Mouse (Mus musculus) embryonic facial prominence, embryonic 11.5 days (tissue): ENCODE measurements around the gene Akr1b8. TPM values are rescaled to one million over a fixed set of nuclear protein-coding genes. Genes with fewer than 3 reads are reported as not detected.
A peak's percentile ranks its signal among the peaks of the same experiment; 100 is the strongest.

Experiments used
- ATAC-seq: fragments of 200-750 bp; cut with Nextera tagmentation; replicated peaks from 2 replicates; pipeline ENCODE4 v1.8.0; 2017; ENCODE audit warnings: low read depth; ENCODE audit not compliant: insufficient number of reproducible peaks, low FRiP score, low TSS enrichment
- DNase-seq: peaks from one replicate; pipeline ENCODE4 v3.0.0-alpha.2; 2015; ENCODE audit warnings: low spot score
- H3K27ac ChIP-seq: fragments of 300-500 bp; sonication (generic); replicated peaks from 2 replicates; pipeline ENCODE4 v1.5.1; 2014; ENCODE audit warnings: mild to moderate bottlenecking, low read depth, low read length, control low read depth
- H3K27me3 ChIP-seq: fragments of 300-500 bp; sonication (generic); 2 replicates; pipeline ENCODE4 v1.6.1; 2014; ENCODE audit warnings: mild to moderate bottlenecking, low read length, moderate library complexity, mixed read lengths; ENCODE audit not compliant: control insufficient read depth, insufficient read depth
- H3K36me3 ChIP-seq: fragments of 300-500 bp; sonication (generic); replicated peaks from 2 replicates; pipeline ENCODE4 v1.6.1; 2014; ENCODE audit warnings: low read depth, mild to moderate bottlenecking, low read length, moderate library complexity, mixed read lengths; ENCODE audit not compliant: control insufficient read depth, insufficient read depth
- H3K4me1 ChIP-seq: fragments of 300-500 bp; sonication (generic); 2 replicates; pipeline ENCODE4 v1.6.1; 2014; ENCODE audit warnings: low read length, mixed read lengths; ENCODE audit not compliant: control insufficient read depth, insufficient read depth
- H3K4me2 ChIP-seq: fragments of 300-500 bp; sonication (generic); 2 replicates; pipeline ENCODE4 v1.6.1; 2014; ENCODE audit warnings: low read depth, mild to moderate bottlenecking, control low read depth, low read length, moderate library complexity
- H3K4me3 ChIP-seq: fragments of 300-500 bp; sonication (generic); 2 replicates; pipeline ENCODE4 v1.5.1; 2014; ENCODE audit warnings: low read depth, low read length, control low read depth
- H3K9ac ChIP-seq: fragments of 300-500 bp; sonication (generic); replicated peaks from 2 replicates; pipeline ENCODE4 v1.6.1; 2014; ENCODE audit warnings: mild to moderate bottlenecking, control low read depth, low read length
- H3K9me3 ChIP-seq: fragments of 300-500 bp; sonication (generic); replicated peaks from 2 replicates; pipeline ENCODE4 v1.6.1; 2016; ENCODE audit warnings: mild to moderate bottlenecking, low read length, inconsistent platforms, mixed read lengths; ENCODE audit not compliant: control insufficient read depth
- WGBS: fragments of 180-500 bp; shearing (Covaris S2); extraction: QIAGEN DNeasy Blood & Tissue Kit; methylation state at CpG from one replicate; pipeline ENCODE4 v1.1.7; 2014; 5-methylcytosine and 5-hydroxymethylcytosine counted together
- polyA plus RNA-seq: library from polyadenylated mRNA; unstranded; fragments of >200 nt; fragmentation: Nextera tagmentation; extraction: Ambion mirVana; gene quantifications from 2 replicates; pipeline ENCODE4 v1.2.1, GENCODE M21; 2014

Akr1b8 gene
- polyA plus RNA-seq, 1 experiment from 2014 or later: 20.5 TPM

- Histone ChIP-seq H3K4me1 (no peaks in the 10 kb centered on the region), H3K4me2 (no peak overlapping the region), H3K4me3 (no peak overlapping the region), H3K9me3 (no peaks in the 10 kb centered on the region), H3K27ac (no peak overlapping the region), H3K27me3 (no peaks in the 10 kb centered on the region), H3K9ac (no peak overlapping the region), H3K36me3 (no peaks in the 10 kb centered on the region)
- 94% methylated on average over 3 of the region's 3 CpGs for WGBS
- DNase-seq: no peak
- ATAC-seq: no peak
These were observed 1.5 kb upstream of the Akr1b8 start for GRCm38 (mm10) chr6:34352401-34352800.

GRCm38 (mm10) chr6:34354354-34355348, 732 bp downstream of the Akr1b8 start:
- H3K27me3 ChIP-seq: no peaks in the 10 kb centered on the region
- H3K4me1 ChIP-seq: no peaks in the 10 kb centered on the region
- ATAC-seq (no peak), DNase-seq (peak; percentile 29)
- H3K9ac ChIP-seq: no peak overlapping the region
- WGBS: 70% methylated on average over 8 of the region's 8 CpGs
- H3K27ac ChIP-seq: no peak overlapping the region
- no peaks in the 10 kb centered on the region for H3K36me3 ChIP-seq
- H3K9me3 ChIP-seq: no peaks in the 10 kb centered on the region
- H3K4me3 ChIP-seq: peak overlapping the region; percentile 18; the same call in 1 of the 2 replicates
- peak overlapping the region; percentile 37 for H3K4me2 ChIP-seq

GRCm38 (mm10) chr6:34355349-34355747, 1.4 kb downstream of the Akr1b8 start:
- DNase-seq (no peak), ATAC-seq (no peak)
- no peak overlapping the region for H3K9ac ChIP-seq
- H3K9me3 ChIP-seq: no peaks in the 10 kb centered on the region
- H3K27ac ChIP-seq: no peak overlapping the region
- no peak overlapping the region for H3K4me2 ChIP-seq
- no peaks in the 10 kb centered on the region for H3K36me3 ChIP-seq
- 68% methylated on average over 6 of the region's 6 CpGs for WGBS
- no peaks in the 10 kb centered on the region for H3K4me1 ChIP-seq
- H3K4me3 ChIP-seq: no peak overlapping the region
- H3K27me3 ChIP-seq: no peaks in the 10 kb centered on the region

DNA sequence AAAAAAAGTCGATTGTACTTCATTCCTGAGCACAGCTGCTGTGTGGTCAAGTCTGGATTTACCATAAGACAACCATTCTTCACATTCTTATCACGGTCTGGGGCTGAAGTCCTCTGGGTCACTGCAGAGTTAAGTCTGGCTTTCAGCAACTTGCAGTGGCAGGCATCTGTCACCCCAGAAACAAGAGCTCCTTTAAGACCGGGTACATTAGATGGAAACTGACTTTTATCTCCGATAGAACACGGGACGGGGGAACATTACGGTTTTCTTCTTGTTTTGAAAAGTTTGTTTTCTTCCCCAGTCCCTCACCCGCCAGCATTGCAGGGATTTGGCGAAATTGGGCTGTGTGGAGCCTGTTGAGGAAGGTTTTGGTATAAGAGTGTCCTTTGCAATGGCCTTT, 1.9 kb downstream of the Akr1b8 start:
- WGBS: 83% methylated on average over 9 of the region's 9 CpGs
- no peak overlapping the region for H3K4me3 ChIP-seq
- DNase-seq (no peak), ATAC-seq (no peak)
- H3K4me2 ChIP-seq: no peak overlapping the region
- no peak overlapping the region for H3K27ac ChIP-seq
- no peaks in the 10 kb centered on the region for H3K36me3 ChIP-seq
- H3K4me1 ChIP-seq: no peaks in the 10 kb centered on the region
- H3K27me3 ChIP-seq: no peaks in the 10 kb centered on the region
- no peaks in the 10 kb centered on the region for H3K9me3 ChIP-seq
- no peak overlapping the region for H3K9ac ChIP-seq

- Histone ChIP-seq H3K4me3 (no peak overlapping the region), H3K9me3 (no peaks in the 10 kb centered on the region), H3K9ac (no peak overlapping the region), H3K4me2 (no peak overlapping the region), H3K4me1 (no peaks in the 10 kb centered on the region), H3K36me3 (no peaks in the 10 kb centered on the region), H3K27me3 (no peaks in the 10 kb centered on the region), H3K27ac (no peak overlapping the region)
- 75% methylated on average over 12 of the region's 12 CpGs for WGBS
- DNase-seq (no peak), ATAC-seq (no peak)
These were observed 10.6 kb downstream of the Akr1b8 start for GRCm38 (mm10) chr6:34364217-34365136.

DNA sequence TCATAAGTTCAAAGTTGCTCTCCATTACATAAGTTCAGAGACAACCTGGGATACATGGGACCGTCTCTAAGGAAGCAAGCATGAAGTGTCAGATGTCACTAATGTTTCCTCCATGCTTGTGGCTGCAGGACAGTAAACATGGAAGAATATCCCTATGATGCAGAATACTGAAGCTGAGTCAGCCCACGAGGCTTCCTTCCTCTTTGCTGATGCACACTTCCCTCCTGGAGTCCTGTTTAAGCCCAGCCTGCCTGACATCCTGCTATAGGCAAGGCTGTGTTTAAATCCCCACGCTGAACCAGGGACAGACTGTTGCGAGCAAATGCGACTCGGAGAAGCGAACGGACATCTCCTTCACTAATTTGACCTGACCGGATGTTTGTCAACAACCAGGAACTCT, 14.1 kb downstream of the Akr1b8 start:
- no peaks in the 10 kb centered on the region for H3K4me1 ChIP-seq
- no peak for ATAC-seq
- no peak overlapping the region for H3K27ac ChIP-seq
- no peaks in the 10 kb centered on the region for H3K36me3 ChIP-seq
- no peak overlapping the region for H3K4me3 ChIP-seq
- no peaks in the 10 kb centered on the region for H3K27me3 ChIP-seq
- WGBS: 81% methylated on average over 9 of the region's 9 CpGs
- H3K4me2 ChIP-seq: no peak overlapping the region
- no peak for DNase-seq
- H3K9me3 ChIP-seq: no peaks in the 10 kb centered on the region
- H3K9ac ChIP-seq: no peak overlapping the region

DNA sequence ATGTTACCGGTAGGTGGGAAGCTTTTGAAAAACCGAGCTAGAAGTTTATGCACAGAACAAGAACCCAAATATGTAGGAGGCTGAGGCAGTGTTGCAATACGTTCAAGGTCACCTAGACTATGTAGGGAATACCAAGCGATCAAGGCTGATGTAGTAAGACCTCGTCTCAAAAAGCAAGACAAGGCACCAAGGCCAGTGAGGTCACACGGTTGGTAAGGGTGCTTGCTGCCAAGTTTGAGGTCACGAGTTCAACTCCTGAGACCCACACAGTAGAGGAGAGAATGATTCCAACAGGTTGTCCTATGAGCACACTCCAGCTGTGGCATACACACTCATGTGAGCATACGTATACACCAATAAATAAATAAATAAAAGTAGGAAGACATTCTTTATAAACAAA, 16.2 kb downstream of the Akr1b8 start:
- Histone ChIP-seq H3K4me2 (no peak overlapping the region), H3K27me3 (no peaks in the 10 kb centered on the region), H3K9me3 (no peaks in the 10 kb centered on the region), H3K4me3 (no peak overlapping the region), H3K4me1 (no peaks in the 10 kb centered on the region), H3K36me3 (no peaks in the 10 kb centered on the region), H3K9ac (no peak overlapping the region), H3K27ac (no peak overlapping the region)
- ATAC-seq (no peak), DNase-seq (no peak)
- WGBS: 84% methylated on average over 8 of the region's 8 CpGs
